Mouse (Mus musculus): ENCODE measurements around the gene Elp5.
"Not testable (repeated sequence)": the region's sequence is repeated elsewhere in the genome, so short reads cannot be mapped to it uniquely, and the experiment has no call there.

DNA sequence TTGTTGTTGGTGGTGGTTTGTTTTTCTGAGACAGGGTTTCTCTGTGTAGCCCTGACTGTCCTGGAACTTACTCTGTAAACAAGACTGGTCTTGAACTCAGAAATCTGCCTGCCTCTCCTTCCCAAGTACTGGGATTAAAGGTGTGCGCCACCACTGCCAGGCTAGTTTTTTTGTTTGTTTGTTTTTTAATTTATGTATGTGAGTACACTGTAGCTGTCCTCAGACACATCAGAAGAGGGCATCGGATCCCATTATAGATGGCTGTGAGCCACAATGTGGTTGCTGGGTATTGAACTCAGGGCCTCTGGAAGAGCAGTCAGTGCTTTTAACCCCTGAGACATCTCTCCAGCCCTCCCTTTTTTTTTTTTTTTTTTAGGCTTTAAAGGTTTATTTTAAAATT, 33.9 kb upstream of the Elp5 start:
- TF ChIP-seq CTCF (IDR thresholded peaks at IDR 0.05; ENCODE audit: extremely low read depth, insufficient read length, insufficient replicate concordance, low read depth, low read length); POLR2A (IDR thresholded peaks at IDR 0.05; ENCODE audit: low read depth, low read length): not testable (repeated sequence)
